Mouse (Mus musculus) urinary bladder, postnatal 25 days (tissue): ENCODE results near the gene Ankrd22.

ENCODE experiments used
- DNase-seq: peaks from one replicate; pipeline ENCODE4 v3.0.0; 2022; ENCODE audit warnings: low spot score

Gene Ankrd22

GRCm38 (mm10) chr19:34089011-34089680 lies 76.7 kb downstream of the Ankrd22 start:
- no peak for DNase-seq

- no peak for DNase-seq
These were observed 87.7 kb downstream of the Ankrd22 start for GRCm38 (mm10) chr19:34078130-34078529.

GRCm38 (mm10) chr19:34074239-34074638 lies 91.6 kb downstream of the Ankrd22 start:
- no peak for DNase-seq
